Mouse (Mus musculus) C2C12 (cell line): ENCODE measurements around the gene B4galt1. TPM values are rescaled to one million over a fixed set of nuclear protein-coding genes. Genes with fewer than 3 reads are reported as not detected.

Source experiments
- H3K27me3 ChIP-seq: one replicate; pipeline ENCODE4 v1.6.1; 2011; ENCODE audit not compliant: control insufficient read depth, insufficient read depth, insufficient read length
- H3K36me3 ChIP-seq: one replicate; pipeline ENCODE4 v1.6.1; 2011; ENCODE audit not compliant: control insufficient read depth, insufficient read depth
- H3K4me3 ChIP-seq: one replicate; pipeline ENCODE4 v1.5.1; 2011; ENCODE audit warnings: mild to moderate bottlenecking, control low read depth; ENCODE audit not compliant: poor library complexity, insufficient read depth, severe bottlenecking
- H3K79me2 ChIP-seq: one replicate; pipeline ENCODE4 v1.6.1; 2011; ENCODE audit not compliant: control insufficient read depth, insufficient read depth
- H3K79me3 ChIP-seq: one replicate; pipeline ENCODE4 v1.6.1; 2011; ENCODE audit warnings: low read depth, control low read depth
- H3ac ChIP-seq: one replicate; pipeline ENCODE3; 2011; ENCODE audit warnings: low read depth; ENCODE audit not compliant: control insufficient read depth, insufficient read length
- CEBPB ChIP-seq: IDR thresholded peaks from one replicate; pipeline ENCODE4 v1.6.1; 2011; ENCODE audit warnings: low read depth, mild to moderate bottlenecking, control low read depth, moderate library complexity
- CTCF ChIP-seq: IDR thresholded peaks from one replicate; pipeline ENCODE4 v1.5.1; 2011; ENCODE audit not compliant: control insufficient read depth, insufficient read depth, insufficient read length
- FOSL1 ChIP-seq: IDR thresholded peaks from one replicate; pipeline ENCODE4 v1.8.0; 2011; ENCODE audit warnings: mild to moderate bottlenecking, low read length; ENCODE audit not compliant: poor library complexity, insufficient read depth, severe bottlenecking
- MAX ChIP-seq: IDR thresholded peaks from one replicate; pipeline ENCODE4 v1.6.1; 2011; ENCODE audit warnings: mild to moderate bottlenecking, control low read depth
- MYOD1 ChIP-seq: IDR thresholded peaks from one replicate; pipeline ENCODE4 v1.6.1; 2011; ENCODE audit warnings: low read depth; ENCODE audit not compliant: control insufficient read depth, insufficient read length
- MYOG ChIP-seq: IDR thresholded peaks from one replicate; pipeline ENCODE4 v1.6.1; 2011; ENCODE audit not compliant: control insufficient read depth, insufficient read length; ENCODE audit errors: extremely low read depth
- USF1 ChIP-seq: IDR thresholded peaks from one replicate; pipeline ENCODE4 v1.6.1; 2011; ENCODE audit warnings: low read depth, mild to moderate bottlenecking, control low read depth, moderate library complexity
- polyA plus RNA-seq: library from polyadenylated mRNA; unstranded; fragments of >200 nt; fragmentation: generic; extraction: Trizol; gene quantifications from one replicate; pipeline ENCODE4 v1.2.1, GENCODE M21; 2012; ENCODE audit warnings: missing spikeins

The B4galt1 gene
- polyA plus RNA-seq, 1 experiment, result 42.2 TPM

GRCm38 (mm10) chr4:40815775-40816372, 37.9 kb downstream of the B4galt1 start:
- Histone ChIP-seq H3K27me3 (no peaks in the 10 kb centered on the region), H3K36me3 (peaks cover 49% of the 10 kb centered on the region), H3K79me3 (no peaks in the 10 kb centered on the region), H3K4me3 (no peak overlapping the region), H3ac (no peak overlapping the region), H3K79me2 (peaks cover 44% of the 10 kb centered on the region)
- TF ChIP-seq USF1 (no peak), MYOG (no peak), MYOD1 (no peak), CEBPB (no peak), MAX (no peak), CTCF (no peak), FOSL1 (no peak)

- H3K79me3 ChIP-seq, result no peaks in the 10 kb centered on the region
- TF ChIP-seq CEBPB (no peak), MAX (no peak), MYOD1 (no peak), CTCF (no peak)
- peaks cover 37% of the 10 kb centered on the region for H3K79me2 ChIP-seq
- H3K27me3 ChIP-seq, result no peaks in the 10 kb centered on the region
- no peak overlapping the region for H3ac ChIP-seq
- no peak overlapping the region for H3K4me3 ChIP-seq
- H3K36me3 ChIP-seq, result peaks cover 57% of the 10 kb centered on the region
Measured at GRCm38 (mm10) chr4:40815120-40815519, 38.7 kb downstream of the B4galt1 start.

GRCm38 (mm10) chr4:40814359-40814758, 39.4 kb downstream of the B4galt1 start:
- H3K79me2 ChIP-seq, result peaks cover 29% of the 10 kb centered on the region

GRCm38 (mm10) chr4:40812891-40813290, 40.9 kb downstream of the B4galt1 start:
- no peaks in the 10 kb centered on the region for H3K79me3 ChIP-seq
- H3K4me3 ChIP-seq, result no peak overlapping the region
- H3K36me3 ChIP-seq, result peaks cover 77% of the 10 kb centered on the region
- no peak overlapping the region for H3ac ChIP-seq
- no peaks in the 10 kb centered on the region for H3K27me3 ChIP-seq
- TF ChIP-seq CEBPB (no peak), MYOG (no peak), CTCF (no peak), USF1 (no peak), MYOD1 (no peak), MAX (no peak), FOSL1 (no peak)
- peaks cover 22% of the 10 kb centered on the region for H3K79me2 ChIP-seq

More at GRCm38 (mm10) chr4:40814359-40814758, 39.4 kb downstream of the B4galt1 start:
- Histone ChIP-seq H3ac (no peak overlapping the region), H3K79me3 (no peaks in the 10 kb centered on the region), H3K36me3 (peaks cover 63% of the 10 kb centered on the region), H3K4me3 (no peak overlapping the region), H3K27me3 (no peaks in the 10 kb centered on the region)
- TF ChIP-seq MYOG (no peak), CTCF (no peak), FOSL1 (no peak), MAX (no peak), USF1 (no peak), CEBPB (no peak), MYOD1 (no peak)

- H3K27me3 ChIP-seq, result no peaks in the 10 kb centered on the region
- H3ac ChIP-seq, result no peak overlapping the region
- H3K79me2 ChIP-seq, result peaks cover 4% of the 10 kb centered on the region
- TF ChIP-seq MYOD1 (no peak), CTCF (no peak), USF1 (no peak), MAX (no peak), CEBPB (no peak), MYOG (no peak), FOSL1 (no peak)
- H3K79me3 ChIP-seq, result no peaks in the 10 kb centered on the region
- H3K36me3 ChIP-seq, result peaks cover 90% of the 10 kb centered on the region
- no peak overlapping the region for H3K4me3 ChIP-seq
Measured at GRCm38 (mm10) chr4:40810481-40810880, 43.3 kb downstream of the B4galt1 start.

- no peaks in the 10 kb centered on the region for H3K79me3 ChIP-seq
- no peak overlapping the region for H3K4me3 ChIP-seq
- H3ac ChIP-seq, result no peak overlapping the region
- H3K36me3 ChIP-seq, result peaks cover 84% of the 10 kb centered on the region
- TF ChIP-seq CEBPB (no peak), MYOG (no peak), MYOD1 (no peak), MAX (no peak), FOSL1 (no peak)
- no peaks in the 10 kb centered on the region for H3K27me3 ChIP-seq
- H3K79me2 ChIP-seq, result no peaks in the 10 kb centered on the region
Measured at GRCm38 (mm10) chr4:40807382-40807781, 46.4 kb downstream of the B4galt1 start.
